In the genomic region with DNA sequence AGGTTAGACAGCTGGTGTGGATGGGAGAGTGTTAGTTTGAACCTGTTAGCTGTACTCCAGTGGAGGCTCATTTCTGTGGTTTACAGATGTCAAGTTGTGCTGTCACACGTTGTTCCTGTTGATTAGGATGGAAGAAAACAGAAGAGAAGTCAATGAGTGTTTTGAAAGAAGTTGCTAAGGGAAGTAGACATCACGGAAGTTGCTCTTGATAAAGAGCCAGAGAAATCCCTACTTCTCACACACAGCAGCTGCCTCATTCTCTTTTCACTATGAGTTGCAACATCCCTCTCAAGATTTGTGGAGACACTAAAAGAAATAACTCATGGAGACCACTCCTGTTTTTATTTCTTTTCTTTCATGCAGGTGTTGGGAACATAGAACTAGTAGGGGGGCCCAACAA, we compare ENCODE assay signal across 21 mouse cellular contexts.
DNase-seq lines count a peak whose midpoint lies in the region; ATAC-seq and TF ChIP-seq lines count a peak whose summit lies in the region.
"Had no signal": no experiment of that assay in that cellular context is flagged by ENCODE, and none has a peak within 500 bp of the region (broad histone marks: within the 10 kb centered on the region; RNA-seq: fewer than 3 reads in every experiment).

No protein-coding gene starts in this region.

- H3K9me3 ChIP-seq in heart, embryonic 10.5 days: no peaks in the 10 kb centered on the region
- no peaks in the 10 kb centered on the region for H3K9me3 ChIP-seq in stomach, embryonic 16.5 days (replicated peaks; ENCODE audit: control insufficient read depth, low read length)
- H3K9me3 ChIP-seq in stomach, postnatal 0 days (ENCODE audit: control insufficient read depth, low read length): no peaks in the 10 kb centered on the region
- no peaks in the 10 kb centered on the region for H3K9me3 ChIP-seq in lung, embryonic 16.5 days (ENCODE audit: control insufficient read depth, low read length)
- H3K9me3 ChIP-seq in forebrain, embryonic 14.5 days (replicated peaks; ENCODE audit: control insufficient read depth, low read length): no peaks in the 10 kb centered on the region
- H3K9me3 ChIP-seq: embryonic facial prominence, embryonic 10.5 days; forebrain, embryonic 15.5 days; hindbrain, embryonic 15.5 days; midbrain, embryonic 13.5 days had no signal

- H3K4me3 ChIP-seq in heart, embryonic 10.5 days: no peak overlapping the region
- no peak overlapping the region for H3K4me3 ChIP-seq in stomach, embryonic 16.5 days (replicated peaks; ENCODE audit: low read length)
- H3K4me3 ChIP-seq in stomach, postnatal 0 days (ENCODE audit: low read depth, low read length): no peak overlapping the region
- H3K4me3 ChIP-seq in lung, embryonic 16.5 days (ENCODE audit: low read length): no peak overlapping the region
- no peak overlapping the region for H3K4me3 ChIP-seq in forebrain, embryonic 14.5 days (ENCODE audit: low read depth, low read length)
- H3K4me3 ChIP-seq: embryonic facial prominence, embryonic 10.5 days; erythroblast, embryonic 14.5 days; forebrain, embryonic 15.5 days; hindbrain, embryonic 15.5 days; midbrain, embryonic 13.5 days had no signal

- intact Hi-C loops in heart, postnatal 10 days (cut with DNase I): no loop called here

- ATAC-seq in stomach, embryonic 16.5 days (ENCODE audit: insufficient read depth, low FRiP score): no peak
- ATAC-seq in stomach, postnatal 0 days (ENCODE audit: low FRiP score, low TSS enrichment): no peak
- peak; percentile 77 for ATAC-seq in lung, embryonic 16.5 days (ENCODE audit: low read depth)
- ATAC-seq in forebrain, embryonic 14.5 days: no peak
- ATAC-seq: forebrain, embryonic 15.5 days; intestine, postnatal 0 days; midbrain, embryonic 13.5 days had no signal

- TF ChIP-seq EP300 in stomach, postnatal 0 days (optimal IDR thresholded peaks at IDR 0.05): no peak

- no peaks in the 10 kb centered on the region for H3K36me3 ChIP-seq in heart, embryonic 10.5 days
- H3K36me3 ChIP-seq in stomach, embryonic 16.5 days (ENCODE audit: control insufficient read depth, insufficient read depth, low read length): no peaks in the 10 kb centered on the region
- no peaks in the 10 kb centered on the region for H3K36me3 ChIP-seq in stomach, postnatal 0 days (ENCODE audit: control insufficient read depth, insufficient read depth, low read length)
- no peaks in the 10 kb centered on the region for H3K36me3 ChIP-seq in lung, embryonic 16.5 days (ENCODE audit: control insufficient read depth, insufficient read depth, low read length)
- H3K36me3 ChIP-seq in forebrain, embryonic 14.5 days (ENCODE audit: control insufficient read depth, insufficient read depth, low read length): no peaks in the 10 kb centered on the region
- H3K36me3 ChIP-seq: embryonic facial prominence, embryonic 10.5 days; forebrain, embryonic 15.5 days; hindbrain, embryonic 15.5 days; midbrain, embryonic 13.5 days had no signal

- H3K27me3 ChIP-seq in heart, embryonic 10.5 days (ENCODE audit: insufficient read depth, poor library complexity, severe bottlenecking): no peaks in the 10 kb centered on the region
- no peaks in the 10 kb centered on the region for H3K27me3 ChIP-seq in stomach, embryonic 16.5 days (ENCODE audit: control insufficient read depth, insufficient read depth, low read length)
- H3K27me3 ChIP-seq in stomach, postnatal 0 days (ENCODE audit: control insufficient read depth, insufficient read depth, low read length): no peaks in the 10 kb centered on the region
- H3K27me3 ChIP-seq in lung, embryonic 16.5 days (ENCODE audit: control insufficient read depth, insufficient read depth, low read depth, low read length): no peaks in the 10 kb centered on the region
- H3K27me3 ChIP-seq in forebrain, embryonic 14.5 days (replicated peaks; ENCODE audit: control insufficient read depth, insufficient read depth, low read length): no peaks in the 10 kb centered on the region
- H3K27me3 ChIP-seq: CH12.LX; forebrain, embryonic 15.5 days; hindbrain, embryonic 15.5 days; midbrain, embryonic 13.5 days had no signal

- no peak overlapping the region for H3K4me2 ChIP-seq in stomach, embryonic 16.5 days (ENCODE audit: low read depth, low read length)
- H3K4me2 ChIP-seq in stomach, postnatal 0 days (replicated peaks; ENCODE audit: low read depth): no peak overlapping the region
- H3K4me2 ChIP-seq in lung, embryonic 16.5 days (ENCODE audit: low read depth, low read length): no peak overlapping the region
- no peak overlapping the region for H3K4me2 ChIP-seq in forebrain, embryonic 14.5 days (ENCODE audit: low read length)
- H3K4me2 ChIP-seq: forebrain, embryonic 15.5 days; hindbrain, embryonic 15.5 days; liver, embryonic 11.5 days; midbrain, embryonic 13.5 days had no signal

- peak; percentile 8 to 9 for DNase-seq in heart, postnatal 10 days
- no peak for DNase-seq in heart, embryonic 10.5 days (ENCODE audit: low spot score)
- DNase-seq in stomach, postnatal 0 days (ENCODE audit: low spot score): no peak
- DNase-seq in forebrain, embryonic 14.5 days (ENCODE audit: low spot score): no peak
- DNase-seq in layer of hippocampus, postnatal 10 days (ENCODE audit: low spot score in 2 of 2): no peak
- DNase-seq: adrenal gland, adult 8-10 months; cerebellum, adult 11 months; cerebellum, postnatal 25 days; left cerebral cortex, postnatal 4 days; right cerebral cortex, postnatal 25 days; thymus, postnatal 36 days had no signal

- no peak for TF ChIP-seq CTCF in stomach, postnatal 0 days (IDR thresholded peaks at IDR 0.05; ENCODE audit: low read depth)

- H3K9ac ChIP-seq in stomach, embryonic 16.5 days (ENCODE audit: low read length): no peak overlapping the region
- H3K9ac ChIP-seq in stomach, postnatal 0 days (ENCODE audit: low read length): no peak overlapping the region
- no peak overlapping the region for H3K9ac ChIP-seq in lung, embryonic 16.5 days (ENCODE audit: low read length)
- no peak overlapping the region for H3K9ac ChIP-seq in forebrain, embryonic 14.5 days (ENCODE audit: low read length)
- H3K9ac ChIP-seq: forebrain, embryonic 15.5 days; hindbrain, embryonic 15.5 days; midbrain, embryonic 13.5 days had no signal

- H3K4me1 ChIP-seq in heart, embryonic 10.5 days: no peaks in the 10 kb centered on the region
- H3K4me1 ChIP-seq in stomach, embryonic 16.5 days (ENCODE audit: control insufficient read depth, insufficient read depth, low read length): peaks cover 3% of the 10 kb centered on the region; the same call in 1 of the 2 replicates
- no peaks in the 10 kb centered on the region for H3K4me1 ChIP-seq in stomach, postnatal 0 days (replicated peaks; ENCODE audit: control insufficient read depth, insufficient read depth)
- no peaks in the 10 kb centered on the region for H3K4me1 ChIP-seq in lung, embryonic 16.5 days (replicated peaks; ENCODE audit: control insufficient read depth, insufficient read depth, low read length)
- H3K4me1 ChIP-seq in forebrain, embryonic 14.5 days (ENCODE audit: control insufficient read depth, insufficient read depth, low read length): no peaks in the 10 kb centered on the region
- H3K4me1 ChIP-seq: embryonic facial prominence, embryonic 10.5 days; forebrain, embryonic 15.5 days; hindbrain, embryonic 15.5 days; midbrain, embryonic 13.5 days had no signal

- WGBS in heart, embryonic 10.5 days: 36% methylated on average over 2 of the region's 2 CpGs
- WGBS in stomach, embryonic 16.5 days: 54% methylated on average over 2 of the region's 2 CpGs
- WGBS in stomach, postnatal 0 days: 46% methylated on average over 2 of the region's 2 CpGs
- WGBS in lung, embryonic 16.5 days: 34% methylated on average over 2 of the region's 2 CpGs
- 54% methylated on average over 2 of the region's 2 CpGs for WGBS in forebrain, embryonic 14.5 days

- no peak overlapping the region for H3K27ac ChIP-seq in heart, embryonic 10.5 days
- peak overlapping the region; percentile 14; the same call in 1 of the 2 replicates for H3K27ac ChIP-seq in stomach, embryonic 16.5 days (ENCODE audit: low read length)
- H3K27ac ChIP-seq in stomach, postnatal 0 days (replicated peaks): no peak overlapping the region
- no peak overlapping the region for H3K27ac ChIP-seq in lung, embryonic 16.5 days (ENCODE audit: low read length)
- no peak overlapping the region for H3K27ac ChIP-seq in forebrain, embryonic 14.5 days (ENCODE audit: low read depth, low read length)
- H3K27ac ChIP-seq: embryonic facial prominence, embryonic 10.5 days; forebrain, embryonic 15.5 days; hindbrain, embryonic 15.5 days; midbrain, embryonic 13.5 days had no signal

Comparison
In these comparisons a context has a peak if more than half of its experiments do, and no peak if none do; other contexts are left out.
1. DNase-seq: peak in heart, postnatal 10 days (2 of 2); none in heart, embryonic 10.5 days (single experiment), stomach, postnatal 0 days (single experiment), forebrain, embryonic 14.5 days (single experiment) and layer of hippocampus, postnatal 10 days (0 of 2).